18 mouse cellular contexts compared by ENCODE assay signal in genomic region chr11:29496962-29497361, GRCm38 (mm10). TPM values are rescaled to one million over a fixed set of nuclear protein-coding genes. Genes with fewer than 3 reads are reported as not detected.
"Had no signal": no experiment of that assay in that cellular context is flagged by ENCODE, and none has a peak within 500 bp of the region (broad histone marks: within the 10 kb centered on the region; RNA-seq: fewer than 3 reads in every experiment).

No protein-coding gene starts in this region.

- H3K4me1 ChIP-seq: lung, embryonic 15.5 days; midbrain, embryonic 10.5 days; midbrain, embryonic 12.5 days; neural tube, embryonic 12.5 days had no signal

- H3K4me2 ChIP-seq: liver, embryonic 13.5 days; liver, embryonic 15.5 days; lung, embryonic 15.5 days; midbrain, embryonic 12.5 days; neural tube, embryonic 12.5 days had no signal

- ATAC-seq: liver, postnatal 0 days; lung, postnatal 0 days; midbrain, embryonic 16.5 days had no signal

- DNase-seq: liver, embryonic 13.5 days; liver, postnatal 0 days; lung, adult 2 months; midbrain, embryonic 14.5 days; right cerebral cortex, postnatal 25 days; right cerebral cortex, postnatal 4 days; spleen, adult 18-20 months; thymus, adult 18-20 months; thymus, postnatal 14 days; thymus, postnatal 36 days had no signal

- H3K9me3 ChIP-seq: liver, embryonic 13.5 days; liver, embryonic 15.5 days; lung, embryonic 15.5 days; midbrain, embryonic 10.5 days; midbrain, embryonic 12.5 days; neural tube, embryonic 12.5 days had no signal

- H3K27me3 ChIP-seq: liver, embryonic 13.5 days; liver, embryonic 15.5 days; lung, embryonic 15.5 days; midbrain, embryonic 12.5 days; neural tube, embryonic 12.5 days had no signal

- H3K9ac ChIP-seq: liver, embryonic 13.5 days; liver, embryonic 15.5 days; liver, postnatal 0 days; lung, embryonic 15.5 days; midbrain, embryonic 12.5 days; neural tube, embryonic 12.5 days had no signal

- H3K27ac ChIP-seq: liver, embryonic 13.5 days; liver, embryonic 15.5 days; lung, embryonic 15.5 days; midbrain, embryonic 10.5 days; midbrain, embryonic 12.5 days; neural tube, embryonic 12.5 days had no signal

- H3K4me3 ChIP-seq: liver, embryonic 13.5 days; liver, embryonic 15.5 days; lung, embryonic 15.5 days; midbrain, embryonic 10.5 days; midbrain, embryonic 12.5 days; neural tube, embryonic 12.5 days had no signal

RNA-seq across cellular contexts. Expression of gene Clhc1, which starts 50.8 kb away (rescaled TPM):
- polyA plus RNA-seq: liver, postnatal 0 days; lung, adult 2 months; small intestine, adult 2 months had no signal
